Mouse (Mus musculus): Measurements from ENCODE around the gene Osbp.

Osbp gene

GRCm38 (mm10) chr19:11987841-11988240 is 22.1 kb downstream of the Osbp start:
- DNase-seq (ENCODE audit: low read depth, low spot score), result no peak

GRCm38 (mm10) chr19:11989334-11989733 is 23.6 kb downstream of the Osbp start:
- no peak for DNase-seq (ENCODE audit: low read depth, low spot score)

- no peak for DNase-seq (ENCODE audit: low read depth, low spot score)
These were observed 26.3 kb downstream of the Osbp start for GRCm38 (mm10) chr19:11992034-11992433.

GRCm38 (mm10) chr19:11992441-11993029 is 26.8 kb downstream of the Osbp start:
- DNase-seq (ENCODE audit: low read depth, low spot score), result no peak

GRCm38 (mm10) chr19:11994703-11995431 is 29.1 kb downstream of the Osbp start:
- DNase-seq (ENCODE audit: low read depth, low spot score), result no peak

GRCm38 (mm10) chr19:11995722-11996448 is 30.1 kb downstream of the Osbp start:
- DNase-seq (ENCODE audit: low read depth, low spot score), result no peak

GRCm38 (mm10) chr19:12001686-12002085 is 35.9 kb downstream of the Osbp start:
- no peak for DNase-seq (ENCODE audit: low read depth, low spot score)

- DNase-seq (ENCODE audit: low read depth, low spot score), result peak; percentile 89
These were observed 36.4 kb downstream of the Osbp start for GRCm38 (mm10) chr19:12002125-12002524.

GRCm38 (mm10) chr19:12002791-12003190 is 37.0 kb downstream of the Osbp start:
- no peak for DNase-seq (ENCODE audit: low read depth, low spot score)

- DNase-seq (ENCODE audit: low read depth, low spot score), result no peak
These were observed 37.8 kb downstream of the Osbp start for GRCm38 (mm10) chr19:12003568-12003967.

- DNase-seq (ENCODE audit: low read depth, low spot score), result no peak
These were observed 38.7 kb downstream of the Osbp start for GRCm38 (mm10) chr19:12004216-12005008.

- peak; percentile 92 for DNase-seq (ENCODE audit: low read depth, low spot score)
These were observed 39.9 kb downstream of the Osbp start for GRCm38 (mm10) chr19:12005376-12006360.

- DNase-seq (ENCODE audit: low read depth, low spot score), result peak; percentile 23
These were observed 40.7 kb downstream of the Osbp start for GRCm38 (mm10) chr19:12006361-12006947.

- DNase-seq (ENCODE audit: low read depth, low spot score), result peak; percentile 70
These were observed 41.6 kb downstream of the Osbp start for GRCm38 (mm10) chr19:12007105-12007931.

- DNase-seq (ENCODE audit: low read depth, low spot score), result peak; percentile 34
These were observed 43.0 kb downstream of the Osbp start for GRCm38 (mm10) chr19:12008410-12009380.

- DNase-seq (ENCODE audit: low read depth, low spot score), result peak; percentile 87
These were observed 44.0 kb downstream of the Osbp start for GRCm38 (mm10) chr19:12009501-12010280.

GRCm38 (mm10) chr19:12010281-12010771 is 44.6 kb downstream of the Osbp start:
- DNase-seq (ENCODE audit: low read depth, low spot score), result peak; percentile 84

All from mesoderm, embryonic 11.5 days (tissue).